Mouse (Mus musculus) forebrain, embryonic 11.5 days (tissue): ENCODE measurements at regions not wholly inside any gene's neighbourhood (a gene's known extent, or its start where the extent isn't known, plus 50 kb on each side); places are given as distances from the start of the nearest gene placed in this dataset.

Source experiments
- ATAC-seq: fragments of 200-750 bp; cut with Nextera tagmentation; replicated peaks from 2 replicates; pipeline ENCODE4 v1.8.0; 2017; ENCODE audit warnings: moderate TSS enrichment; ENCODE audit not compliant: low FRiP score
- DNase-seq: peaks from one replicate; pipeline ENCODE4 v3.0.0-alpha.2; 2017; ENCODE audit warnings: low spot score
- H3K27ac ChIP-seq: fragments of 300-500 bp; sonication (generic); 2 replicates; pipeline ENCODE4 v1.5.1; 2014; ENCODE audit warnings: low read depth, low read length
- H3K27me3 ChIP-seq: fragments of 300-500 bp; sonication (generic); 2 replicates; pipeline ENCODE4 v1.6.1; 2014; ENCODE audit warnings: mild to moderate bottlenecking, low read length, mixed read lengths; ENCODE audit not compliant: control insufficient read depth, insufficient read depth
- H3K36me3 ChIP-seq: fragments of 300-500 bp; sonication (generic); 2 replicates; pipeline ENCODE4 v1.6.1; 2014; ENCODE audit warnings: mild to moderate bottlenecking, low read length, moderate library complexity, mixed read lengths; ENCODE audit not compliant: control insufficient read depth, insufficient read depth
- H3K4me1 ChIP-seq: fragments of 300-500 bp; sonication (generic); replicated peaks from 2 replicates; pipeline ENCODE4 v1.6.1; 2014; ENCODE audit warnings: low read length, mixed read lengths; ENCODE audit not compliant: control insufficient read depth, insufficient read depth
- H3K4me2 ChIP-seq: fragments of 300-500 bp; sonication (generic); 2 replicates; pipeline ENCODE4 v1.6.1; 2014; ENCODE audit warnings: low read depth, mild to moderate bottlenecking, low read length, moderate library complexity, mixed read lengths; ENCODE audit not compliant: severe bottlenecking
- H3K4me3 ChIP-seq: fragments of 300-500 bp; sonication (generic); 2 replicates; pipeline ENCODE4 v1.5.1; 2014; ENCODE audit warnings: low read depth, low read length
- H3K9ac ChIP-seq: fragments of 300-500 bp; sonication (generic); 2 replicates; pipeline ENCODE4 v1.6.1; 2014; ENCODE audit warnings: low read length
- H3K9me3 ChIP-seq: fragments of 300-500 bp; sonication (generic); 2 replicates; pipeline ENCODE4 v1.6.1; 2016; ENCODE audit warnings: low read length, mixed read lengths; ENCODE audit not compliant: control insufficient read depth
- WGBS: fragments of 180-500 bp; shearing (Covaris S2); extraction: QIAGEN DNeasy Blood & Tissue Kit; methylation state at CpG from one replicate; pipeline ENCODE4 v1.1.7; 2014; 5-methylcytosine and 5-hydroxymethylcytosine counted together

DNA sequence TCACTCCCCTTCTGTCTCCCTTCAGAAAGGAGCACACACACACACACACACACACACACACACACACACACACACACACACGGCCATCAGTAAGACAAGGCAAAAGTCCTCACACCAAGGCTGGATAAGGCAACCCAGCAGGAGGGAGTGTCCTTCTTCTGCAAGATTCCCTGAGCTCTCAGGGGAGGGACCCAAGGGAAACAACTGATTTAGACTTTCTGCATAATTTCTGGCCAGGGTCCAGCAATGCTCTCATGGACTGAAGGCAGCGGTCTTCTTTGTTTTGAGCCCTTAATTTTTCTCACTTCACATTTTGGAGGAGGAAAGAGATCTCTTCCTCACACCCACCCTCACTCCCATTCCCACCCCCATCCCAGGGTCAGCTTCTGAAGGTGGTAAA is 108.7 kb downstream of the Zfp648 start:
- Histone ChIP-seq H3K4me3 (no peak overlapping the region), H3K4me1 (no peaks in the 10 kb centered on the region), H3K27ac (no peak overlapping the region), H3K9me3 (no peaks in the 10 kb centered on the region), H3K9ac (no peak overlapping the region), H3K4me2 (no peak overlapping the region), H3K27me3 (no peaks in the 10 kb centered on the region), H3K36me3 (no peaks in the 10 kb centered on the region)
- WGBS = 64% methylated on average over 2 of the region's 2 CpGs
- ATAC-seq (no peak), DNase-seq (no peak)
